In the genomic region with DNA sequence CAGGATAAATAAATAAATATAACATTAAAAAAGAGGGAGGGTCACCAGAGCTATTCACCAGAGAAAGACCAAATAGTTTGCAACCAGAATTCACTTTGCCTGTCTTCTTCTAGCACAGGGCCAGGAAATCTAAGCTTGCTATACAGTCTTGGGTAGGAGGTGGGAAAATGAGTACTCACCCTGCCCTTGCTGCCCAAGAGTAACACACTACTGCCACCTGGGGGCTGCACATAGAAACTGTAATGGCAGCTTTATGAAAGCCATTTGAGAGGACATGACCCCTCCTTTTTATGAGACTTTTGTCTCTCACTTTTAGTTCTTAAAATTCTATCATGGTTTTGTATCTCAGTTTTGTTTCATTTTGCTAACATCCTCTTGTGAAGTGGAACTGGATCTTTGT, we compare ENCODE assay signal across 9 mouse cellular contexts. TPM values are rescaled to one million over a fixed set of nuclear protein-coding genes. Genes with fewer than 3 reads are reported as not detected.
A peak's percentile ranks its signal among the peaks of the same experiment; 100 is the strongest.
DNase-seq lines count a peak whose midpoint lies in the region; ATAC-seq and TF ChIP-seq lines count a peak whose summit lies in the region.
"Had no signal": no experiment of that assay in that cellular context is flagged by ENCODE, and none has a peak within 500 bp of the region (broad histone marks: within the 10 kb centered on the region; RNA-seq: fewer than 3 reads in every experiment).

No protein-coding gene starts in this region.

- H3K36me3 ChIP-seq in intestine, postnatal 0 days (ENCODE audit: control insufficient read depth, insufficient read depth): no peaks in the 10 kb centered on the region
- no peaks in the 10 kb centered on the region for H3K36me3 ChIP-seq in intestine, embryonic 16.5 days (ENCODE audit: control insufficient read depth, insufficient read depth, low read length)
- no peaks in the 10 kb centered on the region for H3K36me3 ChIP-seq in ES-Bruce4 (ENCODE audit: control insufficient read depth, insufficient read depth, low read length, poor library complexity, severe bottlenecking)
- H3K36me3 ChIP-seq: limb, embryonic 13.5 days had no signal

- no peaks in the 10 kb centered on the region for H3K4me1 ChIP-seq in intestine, postnatal 0 days (replicated peaks; ENCODE audit: control insufficient read depth, insufficient read depth, low read length)
- H3K4me1 ChIP-seq in intestine, embryonic 16.5 days (ENCODE audit: control insufficient read depth, insufficient read depth, low read length): no peaks in the 10 kb centered on the region
- no peaks in the 10 kb centered on the region for H3K4me1 ChIP-seq in ES-Bruce4 (ENCODE audit: control insufficient read depth, insufficient read depth, low read length)
- H3K4me1 ChIP-seq: limb, embryonic 13.5 days had no signal

- ATAC-seq in intestine, postnatal 0 days: no peak
- ATAC-seq in intestine, embryonic 16.5 days: no peak
- peak; percentile 48 for ATAC-seq in inflammation-experienced regulatory T-cells, adult 6 months
- peak; percentile 63 for ATAC-seq in megakaryocyte-erythroid progenitor cell, adult 5-6 weeks (replicated peaks; ENCODE audit: low FRiP score, low TSS enrichment, poor library complexity, severe bottlenecking)

- no peak overlapping the region for H3K27ac ChIP-seq in intestine, postnatal 0 days (ENCODE audit: low read depth, low read length)
- H3K27ac ChIP-seq in intestine, embryonic 16.5 days (ENCODE audit: low read length): no peak overlapping the region
- H3K27ac ChIP-seq in ES-Bruce4 (ENCODE audit: insufficient read depth, low read length): no peak overlapping the region
- H3K27ac ChIP-seq: limb, embryonic 13.5 days had no signal

- H3K27me3 ChIP-seq in intestine, postnatal 0 days (replicated peaks; ENCODE audit: control insufficient read depth, insufficient read depth, low read length): no peaks in the 10 kb centered on the region
- H3K27me3 ChIP-seq in intestine, embryonic 16.5 days (replicated peaks; ENCODE audit: control insufficient read depth, insufficient read depth, low read length): no peaks in the 10 kb centered on the region
- H3K27me3 ChIP-seq in ES-Bruce4 (ENCODE audit: control insufficient read depth, insufficient read depth, low read length, poor library complexity, severe bottlenecking): no peaks in the 10 kb centered on the region
- H3K27me3 ChIP-seq: limb, embryonic 13.5 days had no signal

- TF ChIP-seq CTCF in intestine, postnatal 0 days (IDR thresholded peaks at IDR 0.05; ENCODE audit: low read depth): peak; percentile 79
- peak; percentile 50 for TF ChIP-seq CTCF in ES-Bruce4 (IDR thresholded peaks at IDR 0.05; ENCODE audit: low read depth, low read length)
- peak; percentile 62; the same call in 1 of the 2 replicates for TF ChIP-seq CTCF in brain, embryonic 14.5 days (IDR thresholded peaks at IDR 0.05; ENCODE audit: borderline replicate concordance, extremely low read depth, insufficient read depth, insufficient read length)

- no peak overlapping the region for H3K4me2 ChIP-seq in intestine, postnatal 0 days (replicated peaks; ENCODE audit: low read depth)
- H3K4me2 ChIP-seq in intestine, embryonic 16.5 days (ENCODE audit: low read depth, low read length): no peak overlapping the region
- H3K4me2 ChIP-seq: limb, embryonic 13.5 days had no signal

- no peak for TF ChIP-seq POLR2A in ES-Bruce4 (IDR thresholded peaks at IDR 0.05; ENCODE audit: insufficient read depth, low read length)
- TF ChIP-seq POLR2A in brain, embryonic 14.5 days (IDR thresholded peaks at IDR 0.05; ENCODE audit: borderline replicate concordance, extremely low read depth, insufficient read depth, insufficient read length, poor library complexity, severe bottlenecking): no peak

- DNase-seq in 416B (ENCODE audit: low read depth): peak; percentile 58
- DNase-seq in brain, embryonic 14.5 days (ENCODE audit: low read depth): peak; percentile 69
- no peak for DNase-seq in frontal cortex, postnatal 10 days (ENCODE audit: low spot score in 2 of 2)

- no peak for TF ChIP-seq EP300 in ES-Bruce4 (IDR thresholded peaks at IDR 0.05; ENCODE audit: insufficient read depth, low read depth, low read length)

- H3K9ac ChIP-seq in intestine, postnatal 0 days (ENCODE audit: low read depth, low read length): no peak overlapping the region
- no peak overlapping the region for H3K9ac ChIP-seq in intestine, embryonic 16.5 days (ENCODE audit: low read depth, low read length)
- H3K9ac ChIP-seq in ES-Bruce4 (ENCODE audit: low read depth, poor library complexity, severe bottlenecking): no peak overlapping the region
- H3K9ac ChIP-seq: limb, embryonic 13.5 days had no signal

- no peaks in the 10 kb centered on the region for H3K9me3 ChIP-seq in intestine, postnatal 0 days (ENCODE audit: control insufficient read depth)
- H3K9me3 ChIP-seq in intestine, embryonic 16.5 days (ENCODE audit: control insufficient read depth, low read length): no peaks in the 10 kb centered on the region
- H3K9me3 ChIP-seq in ES-Bruce4 (replicated peaks; ENCODE audit: control insufficient read depth, insufficient read depth, low read length, poor library complexity, severe bottlenecking): no peaks in the 10 kb centered on the region
- H3K9me3 ChIP-seq: limb, embryonic 13.5 days had no signal

- H3K4me3 ChIP-seq in intestine, postnatal 0 days (ENCODE audit: low read depth, low read length): no peak overlapping the region
- no peak overlapping the region for H3K4me3 ChIP-seq in intestine, embryonic 16.5 days (ENCODE audit: low read length)
- no peak overlapping the region for H3K4me3 ChIP-seq in ES-Bruce4 (ENCODE audit: low read depth, low read length)
- H3K4me3 ChIP-seq: limb, embryonic 13.5 days had no signal

RNA-seq across cellular contexts. Expression of gene Zcchc12, which starts 12.1 kb away (rescaled TPM):
- 12.0 and 12.3 TPM in 2 replicates for polyA plus RNA-seq in intestine, postnatal 0 days (2015; fragmentation: Nextera tagmentation; extraction: Ambion mirVana)
- polyA plus RNA-seq in intestine, embryonic 16.5 days (2015; fragmentation: Nextera tagmentation; extraction: Ambion mirVana): 18.1 and 19.6 TPM in 2 replicates
- 1.3 and 2.4 TPM in 2 replicates for polyA plus RNA-seq in ES-Bruce4 (2011; ENCODE audit: insufficient read depth, insufficient read length, low read depth, missing spikeins)
- polyA plus RNA-seq in brain, embryonic 14.5 days (2012; rRNA removed): 161 and 162 TPM in 2 replicates
- 1 to 10 TPM in 2 of 3 experiments, under 1 TPM in 1; 0.18 to 3.6 (median 2.2) TPM for polyA plus RNA-seq in inflammation-experienced regulatory T-cells, adult 6 months (2017; shearing (Covaris generic))
- total RNA-seq in megakaryocyte-erythroid progenitor cell, adult 5-6 weeks (2014; fragmentation: Nextera tagmentation): not detected in 2 replicates
- total RNA-seq in megakaryocyte-erythroid progenitor cell, adult 5-6 weeks (2017): not detected in 2 replicates

Comparison
In these comparisons a context has a peak if more than half of its experiments do, and no peak if none do; other contexts are left out.
1. ATAC-seq: peak in inflammation-experienced regulatory T-cells, adult 6 months (single experiment) and megakaryocyte-erythroid progenitor cell, adult 5-6 weeks (single experiment); none in intestine, postnatal 0 days (single experiment) and intestine, embryonic 16.5 days (single experiment).
2. DNase-seq: peak in 416B (single experiment) and brain, embryonic 14.5 days (single experiment); none in frontal cortex, postnatal 10 days (0 of 2).
3. Peak in every context shown above with its lines, with median percentiles within 50 percentile points of each other: CTCF ChIP-seq.